Mouse (Mus musculus): ENCODE measurements around the gene Gm8159.
"Not testable (repeated sequence)": the region's sequence is repeated elsewhere in the genome, so short reads cannot be mapped to it uniquely, and the experiment has no call there.

The Gm8159 gene

DNA sequence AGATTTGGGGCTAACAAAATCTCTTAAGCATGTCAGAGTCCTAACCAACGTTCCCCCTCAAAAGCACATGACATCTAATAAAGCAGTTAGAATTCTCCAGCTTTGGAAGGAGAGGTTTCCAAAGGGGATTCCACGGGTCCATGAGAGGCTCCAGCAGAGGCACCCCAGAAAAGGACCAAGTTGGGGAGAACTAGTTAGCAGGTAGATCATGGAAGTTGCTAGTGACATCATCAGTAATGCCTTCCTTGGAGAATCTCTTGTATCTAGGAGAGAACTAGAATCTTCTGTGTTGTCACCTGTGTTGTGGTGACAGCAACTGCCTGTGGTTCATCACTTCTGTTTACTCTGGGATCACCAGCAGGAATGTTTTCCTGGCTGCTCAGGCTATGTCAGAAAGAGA is at the start of gene Gm8159:
Gene Gm8159, plus strand, starts transcription at position 301 of the 400 bp plus-strand sequence.
- DNase-seq, result not testable (repeated sequence)

GRCm38 (mm10) chr14:4649309-4649708 is 17.2 kb downstream of the Gm8159 start:
- DNase-seq, result not testable (repeated sequence)

- DNase-seq, result not testable (repeated sequence)
Measured at GRCm38 (mm10) chr14:4650324-4650723, 18.2 kb downstream of the Gm8159 start.

- DNase-seq, result not testable (repeated sequence)
Measured at GRCm38 (mm10) chr14:4663892-4664291, 31.7 kb downstream of the Gm8159 start, which contains the start of gene Gm3239. Gene Gm3239, plus strand, starts transcription at chr14:4664192.

All from lung, postnatal 14 days (tissue).